16 mouse cellular contexts compared by ENCODE assay signal in the genomic region with DNA sequence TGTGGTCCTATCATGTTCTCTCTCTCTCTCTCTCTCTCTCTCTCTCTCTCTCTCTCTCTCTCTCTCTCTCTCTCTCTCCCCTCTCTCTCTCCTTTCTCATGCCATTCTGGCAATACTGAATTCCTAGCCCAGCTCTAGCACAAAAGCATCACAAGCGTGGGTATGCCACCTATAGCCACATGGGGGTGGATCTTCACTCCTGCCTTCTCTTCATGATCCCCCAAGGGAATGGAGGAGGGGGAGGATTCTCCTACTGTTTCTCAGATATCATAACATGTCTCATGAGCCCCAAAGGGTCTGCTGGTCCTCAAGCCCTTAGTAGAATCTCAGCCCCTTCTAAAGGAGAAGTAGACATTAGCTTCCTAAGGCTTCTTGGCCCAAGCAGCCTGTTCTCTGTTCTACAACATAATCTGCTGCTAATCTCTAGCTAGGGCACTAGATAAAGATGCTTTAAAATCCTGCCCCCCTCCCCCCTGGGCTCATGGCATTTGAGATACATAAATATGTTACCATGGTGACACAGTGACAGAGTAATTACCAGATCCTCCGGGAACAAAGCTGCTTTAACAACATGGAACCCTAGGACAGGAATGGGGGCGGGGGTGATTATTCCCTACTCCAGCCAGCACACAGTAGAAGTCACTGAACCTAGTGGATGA. TPM values are rescaled to one million over a fixed set of nuclear protein-coding genes. Genes with fewer than 3 reads are reported as not detected.
A peak's percentile ranks its signal among the peaks of the same experiment; 100 is the strongest.
DNase-seq lines count a peak whose midpoint lies in the region; ATAC-seq lines count a peak whose summit lies in the region.
"Had no signal": no experiment of that assay in that cellular context is flagged by ENCODE, and none has a peak within 500 bp of the region (broad histone marks: within the 10 kb centered on the region; RNA-seq: fewer than 3 reads in every experiment).

No protein-coding gene starts in this region.

- no peaks in the 10 kb centered on the region for H3K36me3 ChIP-seq in midbrain, embryonic 11.5 days (ENCODE audit: control insufficient read depth, insufficient read depth, low read length)
- no peaks in the 10 kb centered on the region for H3K36me3 ChIP-seq in midbrain, embryonic 10.5 days
- H3K36me3 ChIP-seq in forebrain, embryonic 16.5 days (ENCODE audit: control insufficient read depth, insufficient read depth): no peaks in the 10 kb centered on the region
- no peaks in the 10 kb centered on the region for H3K36me3 ChIP-seq in midbrain, embryonic 14.5 days (ENCODE audit: control insufficient read depth, insufficient read depth, low read length)
- H3K36me3 ChIP-seq: embryonic facial prominence, embryonic 15.5 days; limb, embryonic 12.5 days had no signal

- ATAC-seq in midbrain, embryonic 11.5 days (ENCODE audit: low FRiP score): peak; percentile 52; the same call in 1 of the 2 replicates
- ATAC-seq in forebrain, embryonic 16.5 days: peak; percentile 87
- peak; percentile 72 for ATAC-seq in midbrain, embryonic 14.5 days (ENCODE audit: low FRiP score, low TSS enrichment)
- no peak for ATAC-seq in megakaryocyte progenitor cell, adult 5-6 weeks (replicated peaks; ENCODE audit: poor library complexity)
- ATAC-seq: intestine, embryonic 16.5 days had no signal

- no peak overlapping the region for H3K27ac ChIP-seq in midbrain, embryonic 11.5 days (ENCODE audit: low read depth, low read length)
- H3K27ac ChIP-seq in midbrain, embryonic 10.5 days (replicated peaks): no peak overlapping the region
- H3K27ac ChIP-seq in forebrain, embryonic 16.5 days (ENCODE audit: low read length): peak overlapping the region; percentile 79
- H3K27ac ChIP-seq in midbrain, embryonic 14.5 days (replicated peaks; ENCODE audit: low read depth, low read length): no peak overlapping the region
- H3K27ac ChIP-seq: embryonic facial prominence, embryonic 15.5 days; gastrocnemius, adult 2 months; limb, embryonic 12.5 days had no signal

- H3K4me3 ChIP-seq in midbrain, embryonic 11.5 days (ENCODE audit: low read depth, low read length): no peak overlapping the region
- H3K4me3 ChIP-seq in midbrain, embryonic 10.5 days: no peak overlapping the region
- no peak overlapping the region for H3K4me3 ChIP-seq in forebrain, embryonic 16.5 days (replicated peaks; ENCODE audit: low read length)
- H3K4me3 ChIP-seq in midbrain, embryonic 14.5 days (replicated peaks; ENCODE audit: low read depth, low read length): no peak overlapping the region
- H3K4me3 ChIP-seq: embryonic facial prominence, embryonic 15.5 days; gastrocnemius, adult 2 months; limb, embryonic 12.5 days had no signal

- H3K9me3 ChIP-seq in midbrain, embryonic 11.5 days (ENCODE audit: control insufficient read depth, low read length): no peaks in the 10 kb centered on the region
- no peaks in the 10 kb centered on the region for H3K9me3 ChIP-seq in midbrain, embryonic 10.5 days (replicated peaks)
- H3K9me3 ChIP-seq in forebrain, embryonic 16.5 days (ENCODE audit: control insufficient read depth, low read length): no peaks in the 10 kb centered on the region
- 0 out of 2 replicates have a peak, but pooled peaks cover 3% of the 10 kb centered on the region for H3K9me3 ChIP-seq in midbrain, embryonic 14.5 days (ENCODE audit: control insufficient read depth, low read length)
- H3K9me3 ChIP-seq: embryonic facial prominence, embryonic 15.5 days; limb, embryonic 12.5 days had no signal

- no peaks in the 10 kb centered on the region for H3K27me3 ChIP-seq in midbrain, embryonic 11.5 days (ENCODE audit: control insufficient read depth, insufficient read depth, low read length)
- no peaks in the 10 kb centered on the region for H3K27me3 ChIP-seq in midbrain, embryonic 10.5 days (ENCODE audit: low read depth, poor library complexity, severe bottlenecking)
- H3K27me3 ChIP-seq in forebrain, embryonic 16.5 days (replicated peaks; ENCODE audit: control insufficient read depth, insufficient read depth, low read length): no peaks in the 10 kb centered on the region
- no peaks in the 10 kb centered on the region for H3K27me3 ChIP-seq in midbrain, embryonic 14.5 days (ENCODE audit: control insufficient read depth, insufficient read depth, low read length)
- H3K27me3 ChIP-seq: embryonic facial prominence, embryonic 15.5 days; limb, embryonic 12.5 days had no signal

- DNase-seq in midbrain, embryonic 11.5 days (ENCODE audit: low spot score, missing footprints): peak; percentile 85
- DNase-seq in midbrain, embryonic 10.5 days (ENCODE audit: low spot score): no peak
- DNase-seq in midbrain, embryonic 14.5 days: peak; percentile 71
- no peak for DNase-seq in thymus, postnatal 25 days
- no peak for DNase-seq in heart, postnatal 4 days
- no peak for DNase-seq in spleen, postnatal 14 days (ENCODE audit: low spot score in 2 of 2)
- DNase-seq: cerebellum, adult 11 months; gastrocnemius, adult 2 months; lung, adult 18-20 months had no signal

- H3K4me1 ChIP-seq in midbrain, embryonic 11.5 days (ENCODE audit: control insufficient read depth, insufficient read depth, low read length): peaks cover 3% of the 10 kb centered on the region; the same call in 1 of the 2 replicates
- peaks cover 19% of the 10 kb centered on the region for H3K4me1 ChIP-seq in midbrain, embryonic 10.5 days
- peaks cover 15% of the 10 kb centered on the region for H3K4me1 ChIP-seq in forebrain, embryonic 16.5 days (replicated peaks; ENCODE audit: control insufficient read depth, insufficient read depth, low read length)
- no peaks in the 10 kb centered on the region for H3K4me1 ChIP-seq in midbrain, embryonic 14.5 days (ENCODE audit: control insufficient read depth, insufficient read depth, low read length)
- H3K4me1 ChIP-seq: embryonic facial prominence, embryonic 15.5 days; limb, embryonic 12.5 days had no signal

- H3K4me2 ChIP-seq in midbrain, embryonic 11.5 days: no peak overlapping the region
- no peak overlapping the region for H3K4me2 ChIP-seq in forebrain, embryonic 16.5 days (ENCODE audit: low read length)
- H3K4me2 ChIP-seq in midbrain, embryonic 14.5 days (ENCODE audit: low read length): no peak overlapping the region
- H3K4me2 ChIP-seq: embryonic facial prominence, embryonic 15.5 days; limb, embryonic 12.5 days had no signal

- H3K9ac ChIP-seq in midbrain, embryonic 11.5 days (ENCODE audit: low read length): no peak overlapping the region
- no peak overlapping the region for H3K9ac ChIP-seq in forebrain, embryonic 16.5 days (replicated peaks; ENCODE audit: low read depth, low read length)
- no peak overlapping the region for H3K9ac ChIP-seq in midbrain, embryonic 14.5 days (replicated peaks; ENCODE audit: low read length)
- H3K9ac ChIP-seq: embryonic facial prominence, embryonic 15.5 days; limb, embryonic 12.5 days had no signal

- WGBS in midbrain, embryonic 11.5 days: 39% methylated on average over 3 of the region's 3 CpGs
- 66% methylated on average over 3 of the region's 3 CpGs for WGBS in midbrain, embryonic 10.5 days
- 39% methylated on average over 3 of the region's 3 CpGs for WGBS in forebrain, embryonic 16.5 days
- WGBS in midbrain, embryonic 14.5 days: 23% methylated on average over 3 of the region's 3 CpGs

RNA-seq across cellular contexts. Expression of gene Erv3, which starts 3.2 kb away (rescaled TPM):
- polyA plus RNA-seq in midbrain, embryonic 11.5 days (2014; fragmentation: Nextera tagmentation; extraction: Ambion mirVana): not detected in 2 replicates
- not detected in 2 replicates for polyA plus RNA-seq in midbrain, embryonic 10.5 days (2016; fragmentation: Nextera tagmentation; extraction: Ambion mirVana)
- not detected in 2 replicates for polyA plus RNA-seq in forebrain, embryonic 16.5 days (2015; fragmentation: Nextera tagmentation; extraction: Ambion mirVana)
- not detected in 2 replicates for polyA plus RNA-seq in midbrain, embryonic 14.5 days (2014; fragmentation: Nextera tagmentation; extraction: Ambion mirVana)
- total RNA-seq in megakaryocyte progenitor cell, adult 5-6 weeks (2015): not detected in 2 replicates
- not detected in 2 replicates for total RNA-seq in megakaryocyte progenitor cell, adult 5-6 weeks (2017)
- not detected for total RNA-seq in heart, postnatal 4 days (2021)
- total RNA-seq: adrenal gland, adult 2 months; gastrocnemius, adult 2 months had no signal
- polyA plus RNA-seq: adrenal gland, adult 2 months; heart, embryonic 14.5 days; intestine, embryonic 16.5 days; limb, embryonic 12.5 days had no signal

RNA-seq across cellular contexts. Expression of gene Prnp, which starts 47.0 kb away (rescaled TPM):
- polyA plus RNA-seq in midbrain, embryonic 11.5 days (2014; fragmentation: Nextera tagmentation; extraction: Ambion mirVana): 27.2 and 29.7 TPM in 2 replicates
- 18.8 and 32.1 TPM in 2 replicates for polyA plus RNA-seq in midbrain, embryonic 10.5 days (2016; fragmentation: Nextera tagmentation; extraction: Ambion mirVana)
- polyA plus RNA-seq in forebrain, embryonic 16.5 days (2015; fragmentation: Nextera tagmentation; extraction: Ambion mirVana): 204 and 205 TPM in 2 replicates
- 97.3 and 118 TPM in 2 replicates for polyA plus RNA-seq in midbrain, embryonic 14.5 days (2014; fragmentation: Nextera tagmentation; extraction: Ambion mirVana)
- 1.2 and 2.9 TPM in 2 replicates for total RNA-seq in megakaryocyte progenitor cell, adult 5-6 weeks (2015)
- 2.3 and 4.1 TPM in 2 replicates for total RNA-seq in megakaryocyte progenitor cell, adult 5-6 weeks (2017)
- 10 to 100 TPM; 83.1 to 85.9 TPM for total RNA-seq in heart, postnatal 4 days (2021)

RNA-seq across cellular contexts. Expression of gene Prn, which starts 47.0 kb away (rescaled TPM):
- not detected in 2 replicates for polyA plus RNA-seq in midbrain, embryonic 11.5 days (2014; fragmentation: Nextera tagmentation; extraction: Ambion mirVana)
- polyA plus RNA-seq in midbrain, embryonic 10.5 days (2016; fragmentation: Nextera tagmentation; extraction: Ambion mirVana): not detected in 2 replicates
- 0.48 TPM in 1 of 2 replicates, not detected in the other for polyA plus RNA-seq in forebrain, embryonic 16.5 days (2015; fragmentation: Nextera tagmentation; extraction: Ambion mirVana)
- not detected in 2 replicates for polyA plus RNA-seq in midbrain, embryonic 14.5 days (2014; fragmentation: Nextera tagmentation; extraction: Ambion mirVana)
- not detected in 2 replicates for total RNA-seq in megakaryocyte progenitor cell, adult 5-6 weeks (2015)
- not detected in 2 replicates for total RNA-seq in megakaryocyte progenitor cell, adult 5-6 weeks (2017)
- 1 to 10 TPM in 1 of 2 experiments, not detected in 1; 2.9 TPM for total RNA-seq in heart, postnatal 4 days (2021)
- total RNA-seq: adrenal gland, adult 2 months had no signal
- polyA plus RNA-seq: adrenal gland, adult 2 months; embryonic facial prominence, embryonic 15.5 days; heart, embryonic 14.5 days; intestine, embryonic 16.5 days; limb, embryonic 12.5 days had no signal

Comparison
In these comparisons a context has a peak if more than half of its experiments do, and no peak if none do; other contexts are left out.
1. DNase-seq: peak in midbrain, embryonic 11.5 days (single experiment) and midbrain, embryonic 14.5 days (single experiment); none in midbrain, embryonic 10.5 days (single experiment), thymus, postnatal 25 days (single experiment), heart, postnatal 4 days (single experiment) and spleen, postnatal 14 days (0 of 2).